Mouse (Mus musculus) olfactory bulb, adult 2 months (tissue): ENCODE data around the gene Cant1.

Experiments used
- CTCF ChIP-seq: fragments of 200-500 bp; IDR thresholded peaks from 2 replicates; pipeline ENCODE4 v1.5.1; 2012; ENCODE audit warnings: low read depth, mild to moderate bottlenecking, low read length, moderate library complexity; ENCODE audit not compliant: insufficient read depth
- POLR2A ChIP-seq: fragments of 200-500 bp; IDR thresholded peaks from 2 replicates; pipeline ENCODE4 v1.6.1; 2012; ENCODE audit warnings: mild to moderate bottlenecking, low read depth, low read length, moderate library complexity; ENCODE audit not compliant: insufficient read depth

- no peak for TF ChIP-seq CTCF
- TF ChIP-seq POLR2A, result no peak
Measured at GRCm38 (mm10) chr11:118406521-118406920, 12.4 kb downstream of the Cant1 start.
